Mouse (Mus musculus) hindbrain, embryonic 16.5 days (tissue): ENCODE results near the gene Gli2. TPM values are rescaled to one million over a fixed set of nuclear protein-coding genes. Genes with fewer than 3 reads are reported as not detected.

Experiments used
- ATAC-seq: fragments of 200-750 bp; cut with Nextera tagmentation; 2 replicates; pipeline ENCODE4 v1.8.0; 2017; ENCODE audit warnings: moderate TSS enrichment, moderate library complexity
- H3K27ac ChIP-seq: fragments of 300-500 bp; sonication (generic); 2 replicates; pipeline ENCODE4 v1.5.1; 2014; ENCODE audit warnings: low read depth, mild to moderate bottlenecking, control low read depth, low read length, moderate library complexity
- H3K27me3 ChIP-seq: fragments of 300-500 bp; sonication (generic); replicated peaks from 2 replicates; pipeline ENCODE4 v1.6.1; 2014; ENCODE audit warnings: low read length; ENCODE audit not compliant: control insufficient read depth, insufficient read depth
- H3K36me3 ChIP-seq: fragments of 300-500 bp; sonication (generic); 2 replicates; pipeline ENCODE4 v1.6.1; 2014; ENCODE audit warnings: mild to moderate bottlenecking, low read length, moderate library complexity, mixed read lengths; ENCODE audit not compliant: control insufficient read depth, insufficient read depth
- H3K4me1 ChIP-seq: fragments of 300-500 bp; sonication (generic); 2 replicates; pipeline ENCODE4 v1.6.1; 2014; ENCODE audit warnings: low read depth, low read length; ENCODE audit not compliant: control insufficient read depth, insufficient read depth
- H3K4me2 ChIP-seq: fragments of 300-500 bp; sonication (generic); 2 replicates; pipeline ENCODE4 v1.6.1; 2014; ENCODE audit warnings: mild to moderate bottlenecking, low read length, control low read depth, moderate library complexity
- H3K4me3 ChIP-seq: fragments of 300-500 bp; sonication (generic); 2 replicates; pipeline ENCODE4 v1.5.1; 2014; ENCODE audit warnings: mild to moderate bottlenecking, low read length, control low read depth, moderate library complexity
- H3K9ac ChIP-seq: fragments of 300-500 bp; sonication (generic); 2 replicates; pipeline ENCODE4 v1.6.1; 2014; ENCODE audit warnings: low read depth, mild to moderate bottlenecking, control low read depth, low read length, moderate library complexity
- H3K9me3 ChIP-seq: fragments of 300-500 bp; sonication (generic); 2 replicates; pipeline ENCODE4 v1.6.1; 2014; ENCODE audit warnings: mild to moderate bottlenecking, low read length, moderate library complexity; ENCODE audit not compliant: control insufficient read depth
- WGBS: fragments of 180-500 bp; shearing (Covaris S2); extraction: QIAGEN DNeasy Blood & Tissue Kit; methylation state at CpG from one replicate; pipeline ENCODE4 v1.1.7; 2014; 5-methylcytosine and 5-hydroxymethylcytosine counted together
- polyA plus RNA-seq: library from polyadenylated mRNA; unstranded; fragments of >200 nt; fragmentation: Nextera tagmentation; extraction: Ambion mirVana; gene quantifications from 2 replicates; pipeline ENCODE4 v1.2.1, GENCODE M21; 2015

The Gli2 gene
- polyA plus RNA-seq, 1 experiment from 2014 or later: 1.8 TPM

DNA sequence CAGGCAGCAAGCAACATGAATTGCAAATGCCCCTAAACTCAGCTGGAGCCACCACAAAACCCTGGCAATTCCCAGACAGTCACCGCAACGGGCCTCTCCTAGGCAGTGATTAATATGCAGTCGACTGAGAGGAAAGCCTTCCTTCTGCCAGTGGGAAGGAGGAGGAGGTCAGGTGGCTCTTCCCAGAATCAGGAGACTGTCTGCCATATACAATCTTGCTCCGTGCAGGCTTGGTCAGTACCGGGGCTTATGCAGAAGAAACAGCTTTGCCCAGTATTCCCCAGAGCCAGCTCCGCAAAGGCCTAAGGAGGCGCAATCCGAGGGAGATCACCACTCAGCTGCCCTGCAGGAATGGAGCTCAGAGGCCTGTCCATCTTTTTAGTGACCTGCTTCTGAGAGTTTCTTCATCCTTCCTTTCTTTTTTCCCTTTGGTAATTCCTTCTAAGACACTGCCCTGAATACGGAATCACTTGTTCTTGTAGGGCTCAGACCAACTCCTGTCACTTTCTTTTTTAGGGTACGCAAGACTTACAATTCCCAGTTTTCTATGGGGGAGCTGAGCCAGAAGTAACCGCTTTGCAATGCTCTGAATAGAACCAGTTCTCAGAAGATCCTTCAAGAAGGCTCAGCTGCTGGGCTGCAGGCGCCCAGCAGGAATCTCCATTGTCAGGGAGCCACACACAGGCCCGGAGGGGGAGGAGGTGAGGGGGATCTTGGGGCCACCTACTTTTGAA is 142.6 kb downstream of the Gli2 start:
- 12% methylated on average over 13 of the region's 13 CpGs for WGBS
- Histone ChIP-seq H3K4me1 (peaks cover 23% of the 10 kb centered on the region), H3K9me3 (no peaks in the 10 kb centered on the region), H3K27ac (peak overlapping the region; percentile 52; the same call in 1 of the 2 replicates), H3K27me3 (0 out of 2 replicates have a peak, but pooled peaks cover 2% of the 10 kb centered on the region), H3K4me2 (0 out of 2 replicates have a peak overlapping the region, but pooled peaks have one; percentile 2), H3K9ac (peak overlapping the region; percentile 5; the same call in 1 of the 2 replicates), H3K4me3 (no peak overlapping the region), H3K36me3 (no peaks in the 10 kb centered on the region)
- peak; percentile 62 for ATAC-seq

DNA sequence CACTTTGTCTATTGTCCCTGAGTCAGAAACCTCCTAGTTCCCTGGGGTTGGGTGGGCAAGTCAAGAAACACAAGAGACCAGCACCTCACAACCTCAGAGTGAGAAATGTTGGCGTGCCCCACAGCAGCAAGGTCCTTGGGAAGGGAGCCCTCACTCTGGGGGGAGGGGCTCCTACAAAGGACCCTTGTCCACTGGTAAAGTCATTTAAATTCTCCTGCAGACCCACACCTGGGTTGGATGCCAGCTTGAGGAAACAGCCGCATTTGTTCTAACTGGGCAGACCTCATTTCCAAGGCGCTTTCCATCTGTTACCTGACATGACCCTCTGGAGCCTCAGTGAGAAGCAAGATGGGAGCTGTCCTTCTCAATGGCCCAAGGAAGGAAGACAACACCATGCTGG is 144.4 kb downstream of the Gli2 start:
- Histone ChIP-seq H3K4me3 (no peak overlapping the region), H3K9me3 (no peaks in the 10 kb centered on the region), H3K36me3 (no peaks in the 10 kb centered on the region), H3K9ac (no peak overlapping the region), H3K27me3 (0 out of 2 replicates have a peak, but pooled peaks cover 2% of the 10 kb centered on the region), H3K27ac (no peak overlapping the region), H3K4me1 (peaks cover 33% of the 10 kb centered on the region), H3K4me2 (no peak overlapping the region)
- no peak for ATAC-seq
- WGBS: 65% methylated on average over 3 of the region's 3 CpGs

DNA sequence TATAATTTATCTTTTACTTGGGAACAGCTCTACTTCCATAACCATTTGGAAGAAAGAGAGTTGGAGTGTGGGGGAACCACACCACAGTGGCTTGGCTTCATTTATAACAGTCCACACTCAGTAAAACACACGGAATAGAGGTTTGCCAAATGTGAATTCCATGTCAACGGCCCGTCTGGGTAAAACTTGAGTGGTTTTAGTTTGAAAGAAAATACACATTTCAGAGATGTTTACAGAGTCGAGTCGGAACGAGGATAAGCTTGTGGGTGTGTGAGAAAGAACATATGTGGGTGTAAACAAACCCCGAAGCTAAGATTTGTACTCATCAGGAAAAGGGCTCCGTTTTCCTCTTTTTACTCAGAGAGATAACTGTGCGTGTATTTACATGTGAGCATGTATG is 145.8 kb downstream of the Gli2 start:
- Histone ChIP-seq H3K9ac (no peak overlapping the region), H3K27ac (no peak overlapping the region), H3K4me3 (no peak overlapping the region), H3K9me3 (no peaks in the 10 kb centered on the region), H3K27me3 (no peaks in the 10 kb centered on the region), H3K36me3 (no peaks in the 10 kb centered on the region), H3K4me2 (no peak overlapping the region), H3K4me1 (peaks cover 22% of the 10 kb centered on the region)
- ATAC-seq: no peak
- WGBS: 80% methylated on average over 9 of the region's 9 CpGs

DNA sequence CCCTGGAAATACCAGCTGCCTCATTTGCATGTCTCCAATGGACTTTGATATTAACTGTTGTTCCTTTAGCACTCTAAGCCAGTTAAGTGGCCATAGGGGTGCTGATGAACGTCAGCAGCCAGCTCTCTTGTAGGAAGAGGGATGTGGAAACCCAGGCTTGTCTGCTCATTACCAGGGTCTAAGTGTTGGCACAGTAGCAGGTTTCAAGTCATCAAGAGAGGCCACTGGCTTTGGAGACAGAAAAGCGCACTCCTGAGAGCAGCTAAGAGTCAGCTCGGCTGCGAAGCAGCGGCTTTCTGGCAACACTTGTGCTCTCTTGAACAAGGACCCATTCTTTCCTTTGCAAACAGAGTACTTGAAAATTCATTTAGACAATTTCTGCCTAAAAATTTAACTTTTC is 148.1 kb downstream of the Gli2 start:
- 59% methylated on average over 5 of the region's 5 CpGs for WGBS
- peak; percentile 24; the same call in 1 of the 2 replicates for ATAC-seq
- peaks cover 20% of the 10 kb centered on the region for H3K4me1 ChIP-seq
- H3K27me3 ChIP-seq: no peaks in the 10 kb centered on the region
- no peak overlapping the region for H3K4me3 ChIP-seq
- H3K9ac ChIP-seq: no peak overlapping the region
- H3K9me3 ChIP-seq: no peaks in the 10 kb centered on the region
- H3K4me2 ChIP-seq: no peak overlapping the region
- H3K36me3 ChIP-seq: no peaks in the 10 kb centered on the region
- peak overlapping the region; percentile 24; the same call in 1 of the 2 replicates for H3K27ac ChIP-seq

DNA sequence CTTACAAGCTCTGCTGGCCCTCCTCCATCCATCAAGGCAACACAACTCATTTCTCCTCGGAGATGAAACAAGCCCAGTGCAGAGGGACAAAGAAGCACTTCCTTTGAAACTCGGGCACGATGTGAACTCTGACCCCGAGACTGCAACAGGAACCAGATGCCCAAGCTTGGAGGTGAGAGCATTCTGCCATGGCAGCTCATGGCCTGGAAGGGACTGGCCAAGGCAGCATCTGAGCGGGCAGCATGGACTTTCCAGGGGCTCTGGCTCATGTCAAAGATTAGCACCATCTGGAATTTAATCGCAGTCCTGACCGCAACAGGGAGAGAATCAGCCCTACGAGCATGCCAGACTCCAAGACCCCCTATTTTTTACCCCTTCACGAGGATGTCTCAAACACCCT is 148.5 kb downstream of the Gli2 start:
- H3K4me3 ChIP-seq: no peak overlapping the region
- peaks cover 20% of the 10 kb centered on the region for H3K4me1 ChIP-seq
- no peaks in the 10 kb centered on the region for H3K9me3 ChIP-seq
- H3K9ac ChIP-seq: no peak overlapping the region
- no peaks in the 10 kb centered on the region for H3K27me3 ChIP-seq
- no peaks in the 10 kb centered on the region for H3K36me3 ChIP-seq
- WGBS: 34% methylated on average over 9 of the region's 9 CpGs
- no peak overlapping the region for H3K4me2 ChIP-seq
- H3K27ac ChIP-seq: peak overlapping the region; percentile 24; the same call in 1 of the 2 replicates
- ATAC-seq: peak; percentile 19; the same call in 1 of the 2 replicates

DNA sequence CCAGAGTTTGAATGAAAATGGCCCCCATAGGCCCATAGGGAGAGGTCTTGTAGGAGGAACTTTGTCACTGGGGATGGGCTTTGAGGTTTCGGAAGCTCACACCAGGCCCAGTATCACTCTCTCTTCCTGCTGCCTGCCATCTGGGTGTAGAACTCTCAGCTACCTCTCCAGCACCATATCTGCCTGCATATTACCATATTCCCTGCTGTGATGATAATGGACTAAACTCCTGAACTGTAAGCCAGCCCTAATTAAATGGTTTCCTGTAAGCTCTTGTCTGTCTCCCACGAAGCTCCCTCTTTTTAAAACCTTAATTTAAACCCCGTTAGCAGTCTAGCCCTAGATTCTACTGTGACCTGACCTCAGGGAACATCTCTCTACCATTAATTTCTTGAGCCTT is 149.0 kb downstream of the Gli2 start:
- Histone ChIP-seq H3K4me1 (peaks cover 15% of the 10 kb centered on the region), H3K9me3 (no peaks in the 10 kb centered on the region), H3K4me2 (no peak overlapping the region), H3K9ac (no peak overlapping the region), H3K27me3 (no peaks in the 10 kb centered on the region), H3K4me3 (no peak overlapping the region), H3K27ac (no peak overlapping the region), H3K36me3 (no peaks in the 10 kb centered on the region)
- ATAC-seq: no peak
- WGBS: 35% methylated on average over 3 of the region's 3 CpGs

DNA sequence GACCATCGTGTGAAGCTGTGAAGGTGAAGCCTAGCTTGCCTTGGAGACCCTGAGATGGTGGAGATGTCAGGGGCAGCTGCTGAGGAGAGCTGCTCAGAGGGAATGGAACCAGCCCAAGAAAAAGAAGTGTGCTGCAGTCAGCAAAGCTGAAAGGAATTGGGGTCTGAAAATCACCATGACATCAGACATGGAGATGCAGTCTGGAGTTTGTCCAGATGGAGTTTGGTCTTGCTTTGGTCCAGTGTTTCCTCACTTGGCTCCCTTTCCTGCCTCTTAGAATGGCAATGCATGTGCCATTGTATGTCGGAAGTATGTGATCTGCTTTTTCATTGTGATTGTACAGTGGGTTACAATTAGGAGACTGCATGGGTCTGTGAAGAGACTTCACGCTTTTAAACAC is 149.7 kb downstream of the Gli2 start:
- Histone ChIP-seq H3K9me3 (no peaks in the 10 kb centered on the region), H3K36me3 (no peaks in the 10 kb centered on the region), H3K4me3 (no peak overlapping the region), H3K27me3 (no peaks in the 10 kb centered on the region), H3K9ac (no peak overlapping the region), H3K27ac (no peak overlapping the region), H3K4me1 (peaks cover 15% of the 10 kb centered on the region), H3K4me2 (no peak overlapping the region)
- WGBS: 76% methylated on average over 3 of the region's 3 CpGs
- 0 out of 2 replicates have a peak, but pooled peaks have one; percentile 22 for ATAC-seq

DNA sequence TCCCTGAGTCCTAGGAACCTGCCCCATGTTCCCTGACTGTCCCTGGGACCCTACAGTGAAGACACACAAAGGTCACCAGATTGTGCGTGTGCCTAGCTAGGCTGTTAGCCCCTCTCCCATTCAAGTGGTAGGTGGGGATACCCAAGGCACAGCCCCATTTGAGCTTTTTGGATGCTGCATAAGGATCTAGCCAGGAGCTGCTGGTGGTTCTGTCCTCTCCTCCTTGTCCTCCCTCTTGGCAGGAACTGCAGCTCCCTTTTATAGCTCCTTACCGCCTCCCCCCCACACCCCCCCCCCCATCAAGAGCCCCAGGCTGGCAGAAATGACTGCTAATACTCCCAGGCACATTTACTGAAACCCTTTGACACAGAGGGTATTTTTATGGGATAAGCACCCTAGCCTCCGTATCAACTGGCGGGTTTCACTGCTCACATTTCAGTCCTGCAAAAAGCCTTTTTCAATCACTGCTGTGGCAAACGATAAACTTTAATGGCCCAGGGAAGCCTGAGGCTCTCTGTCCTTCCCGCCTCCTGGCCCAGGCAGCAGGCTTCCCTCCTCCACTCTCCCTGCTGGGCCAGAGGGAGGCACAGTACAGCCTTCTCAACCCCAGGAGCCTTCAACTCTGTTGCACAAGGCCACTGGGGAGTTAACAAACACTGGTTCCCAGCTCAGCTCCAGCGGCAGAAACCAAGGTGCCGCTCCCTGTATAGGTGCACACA is 151.4 kb downstream of the Gli2 start:
- Histone ChIP-seq H3K27ac (no peak overlapping the region), H3K4me1 (peaks cover 15% of the 10 kb centered on the region), H3K4me3 (no peak overlapping the region), H3K27me3 (no peaks in the 10 kb centered on the region), H3K9me3 (no peaks in the 10 kb centered on the region), H3K4me2 (no peak overlapping the region), H3K36me3 (no peaks in the 10 kb centered on the region), H3K9ac (no peak overlapping the region)
- no peak for ATAC-seq
- 42% methylated on average over 8 of the region's 8 CpGs for WGBS

DNA sequence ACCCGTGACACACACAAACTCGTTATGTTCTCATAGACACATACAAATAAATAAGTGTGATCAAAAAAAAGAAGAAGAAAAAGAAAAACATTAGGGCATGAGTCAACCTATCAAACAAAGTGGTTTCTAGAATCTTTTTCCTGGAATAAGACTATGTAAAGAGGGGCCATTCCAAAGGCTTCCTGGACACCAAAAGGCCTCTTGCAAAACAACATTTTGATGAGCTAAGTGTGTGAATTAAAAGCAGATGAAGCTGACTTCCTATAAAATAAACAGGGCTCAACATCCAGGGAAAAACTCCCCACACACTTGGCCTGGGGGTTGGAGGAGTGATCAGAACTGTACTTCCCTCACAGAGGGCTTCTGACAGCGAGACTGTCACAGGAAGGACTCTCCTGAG is 155.1 kb downstream of the Gli2 start:
- no peak overlapping the region for H3K9ac ChIP-seq
- no peaks in the 10 kb centered on the region for H3K9me3 ChIP-seq
- 90% methylated on average over 3 of the region's 3 CpGs for WGBS
- H3K4me1 ChIP-seq: peaks cover 6% of the 10 kb centered on the region
- ATAC-seq: no peak
- no peaks in the 10 kb centered on the region for H3K27me3 ChIP-seq
- no peaks in the 10 kb centered on the region for H3K36me3 ChIP-seq
- no peak overlapping the region for H3K27ac ChIP-seq
- no peak overlapping the region for H3K4me2 ChIP-seq
- no peak overlapping the region for H3K4me3 ChIP-seq
